Mouse (Mus musculus): Measurements from ENCODE around the gene Lama4.

The Lama4 gene

DNA sequence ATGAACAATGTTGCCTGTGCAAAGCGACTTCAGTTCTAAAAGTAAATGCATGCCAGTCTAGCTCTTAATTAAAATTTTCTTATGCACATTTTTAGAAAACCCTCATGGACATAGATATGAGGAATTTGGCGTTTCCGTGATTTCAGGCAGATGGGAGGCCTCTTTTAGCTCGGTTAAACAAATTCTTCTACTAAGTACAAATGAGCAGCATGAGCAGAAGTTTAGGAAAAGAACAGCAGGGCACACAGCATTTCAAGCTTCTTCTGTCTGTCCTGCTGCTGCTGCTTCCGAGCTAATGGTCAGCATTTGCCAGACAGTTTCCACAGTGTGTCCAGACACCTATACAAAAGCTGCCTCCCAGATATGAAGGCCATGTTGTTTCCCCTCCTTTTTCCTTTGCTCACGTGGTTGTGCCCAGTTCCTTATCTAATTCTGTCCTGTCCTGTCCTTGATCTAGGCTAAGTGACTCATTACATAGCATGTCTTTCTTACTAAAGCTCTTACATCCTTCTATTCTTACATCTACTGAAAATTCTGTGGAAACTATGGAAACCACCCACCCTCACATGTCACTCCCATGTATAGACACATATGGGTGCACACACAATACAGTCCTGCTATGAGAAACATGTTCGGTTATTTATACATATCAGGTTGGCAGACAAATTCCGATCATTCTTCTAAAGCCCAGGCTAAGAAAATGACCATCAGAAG, 84.4 kb downstream of the Lama4 start:
- no peak for DNase-seq (ENCODE audit: low spot score in 2 of 2)

DNA sequence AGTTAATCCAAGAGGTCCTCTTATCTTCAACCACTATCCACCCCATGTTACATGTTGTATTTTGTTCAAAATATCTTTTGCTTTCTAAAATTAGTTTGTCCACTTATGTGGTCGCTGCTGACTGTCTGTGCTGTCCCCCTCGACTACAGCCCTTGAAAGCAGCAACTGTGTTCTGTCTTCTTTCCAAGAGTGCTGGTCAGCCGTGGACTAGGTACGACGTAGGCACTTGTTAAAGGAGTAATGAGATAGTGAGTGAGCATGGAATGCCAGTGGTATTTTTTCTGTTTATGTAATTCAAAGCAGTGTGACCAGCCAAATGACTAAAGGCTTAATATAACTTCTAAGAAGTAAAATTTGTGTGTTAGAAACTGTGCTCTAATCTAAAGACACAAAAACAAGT, 90.7 kb downstream of the Lama4 start:
- DNase-seq (ENCODE audit: low spot score in 2 of 2): no peak

- no peak for DNase-seq (ENCODE audit: low spot score in 2 of 2)
Observed at GRCm38 (mm10) chr10:39064732-39065131, 99.4 kb downstream of the Lama4 start.

DNA sequence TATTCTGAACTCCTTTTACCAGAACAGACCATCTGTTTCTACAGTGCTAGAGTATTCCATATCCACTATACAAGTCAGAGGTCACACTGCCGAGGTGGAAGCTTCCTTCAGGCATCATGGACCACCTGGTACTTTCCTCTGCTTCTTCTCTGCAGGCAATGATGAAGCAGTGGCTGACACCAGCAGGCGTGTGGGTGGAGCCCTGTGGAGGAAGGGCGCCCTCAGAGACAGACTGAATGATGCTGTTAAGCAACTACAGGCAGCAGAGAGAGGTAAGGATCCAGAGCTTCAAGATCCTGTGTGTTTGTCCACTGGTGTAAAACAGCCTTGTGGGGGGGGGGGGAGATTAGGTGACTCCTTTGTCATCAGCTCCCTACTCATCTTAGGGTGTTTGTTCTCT, 100.1 kb downstream of the Lama4 start:
- DNase-seq (ENCODE audit: low spot score in 2 of 2): no peak

DNA sequence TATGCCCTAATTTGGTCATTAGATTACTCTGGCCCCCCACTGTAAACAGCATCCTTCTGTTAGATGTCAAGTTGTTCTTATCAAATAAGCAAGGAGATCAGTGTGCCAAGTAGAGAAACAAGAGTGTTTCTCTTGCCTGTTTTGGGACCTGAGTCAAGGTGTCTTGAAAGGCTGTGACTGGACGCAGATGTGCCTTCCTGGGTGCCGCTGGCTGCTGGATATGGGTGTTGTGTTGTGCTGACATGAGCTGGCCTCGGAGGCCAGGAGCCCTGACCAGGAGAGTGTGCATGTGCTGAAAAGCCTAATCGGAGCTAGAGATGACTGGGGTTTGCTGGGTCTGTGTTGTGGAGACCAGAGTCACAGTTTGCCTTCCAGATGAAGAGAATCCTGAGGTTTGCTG, 100.7 kb downstream of the Lama4 start:
- DNase-seq (ENCODE audit: low spot score in 2 of 2): no peak

DNA sequence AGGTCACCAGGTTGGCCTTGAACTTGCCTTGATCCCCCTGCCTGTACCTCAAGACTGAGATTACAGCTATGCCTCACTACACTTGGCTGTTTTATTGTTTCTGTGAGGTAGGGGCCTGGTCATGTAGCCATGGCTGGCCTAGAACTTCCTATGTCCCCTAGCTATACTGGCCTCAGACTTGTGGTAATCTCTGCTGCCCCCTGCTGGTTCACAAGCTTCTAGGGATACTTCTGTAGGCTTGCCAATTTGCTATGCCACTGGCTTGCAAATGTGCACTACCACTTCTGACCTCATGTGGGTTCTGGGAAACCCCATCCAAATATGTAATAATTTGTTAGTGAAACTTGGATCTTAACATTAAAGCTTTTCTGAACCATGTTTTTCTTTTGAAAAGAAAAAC, 101.6 kb downstream of the Lama4 start:
- DNase-seq (ENCODE audit: low spot score in 2 of 2): peak in 1 of 2 experiments; percentile 51

DNA sequence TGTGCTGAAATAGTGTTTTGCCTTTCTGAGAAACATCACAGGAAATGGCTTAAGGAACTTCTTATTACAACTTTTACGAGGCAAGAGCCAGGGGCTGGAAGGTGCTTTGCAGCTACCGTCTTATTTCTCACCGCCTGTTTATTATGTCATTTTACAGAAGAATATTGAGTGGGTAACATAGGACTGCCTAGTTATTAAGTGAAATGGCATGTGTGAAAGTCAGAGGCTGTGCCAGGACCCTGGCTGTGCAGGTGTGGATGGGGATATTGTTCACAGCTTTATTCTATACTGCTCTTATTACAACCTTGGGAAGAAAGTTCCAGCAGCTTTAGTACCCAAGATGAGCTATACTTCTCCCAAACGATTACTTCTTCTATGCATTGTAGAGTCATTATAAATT, 106.7 kb downstream of the Lama4 start:
- no peak for DNase-seq (ENCODE audit: low spot score in 2 of 2)

DNA sequence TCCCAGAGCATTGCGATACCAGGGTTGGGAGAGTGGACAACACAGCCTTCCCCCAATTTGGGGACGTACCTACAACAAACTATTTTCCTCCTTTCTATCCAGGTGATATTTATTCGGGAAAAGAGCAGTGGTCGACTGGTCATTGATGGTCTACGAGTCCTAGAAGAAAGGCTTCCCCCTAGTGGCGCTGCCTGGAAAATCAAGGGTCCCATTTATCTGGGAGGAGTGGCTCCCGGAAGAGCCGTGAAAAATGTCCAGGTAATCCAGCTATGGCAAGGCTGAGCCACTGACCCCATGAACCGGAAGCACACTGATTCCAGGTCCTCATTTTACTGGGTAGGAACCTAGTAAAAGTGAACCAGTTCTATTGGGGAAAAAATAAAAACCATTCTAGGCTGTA, 131.7 kb downstream of the Lama4 start:
- peak in 1 of 2 experiments; percentile 11 for DNase-seq (ENCODE audit: low spot score in 2 of 2)

DNA sequence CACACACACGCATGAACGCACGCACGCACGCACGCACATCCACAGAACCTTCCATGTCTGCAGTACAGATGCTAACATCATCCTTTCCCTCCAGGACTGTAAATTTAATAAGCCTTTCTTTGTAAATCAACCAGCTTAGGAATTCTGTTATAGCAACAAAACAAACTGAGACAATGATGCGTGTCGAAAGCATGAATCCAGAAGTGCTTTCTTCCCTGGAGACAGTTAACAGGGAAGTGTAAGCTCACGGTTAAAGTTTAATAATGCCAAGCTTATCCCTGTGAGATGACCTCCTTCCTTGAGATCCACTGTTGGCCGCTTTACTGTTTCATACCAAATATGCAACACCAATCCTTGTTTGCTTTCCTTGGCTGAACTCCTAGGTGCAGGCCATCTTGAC, 133.4 kb downstream of the Lama4 start:
- no peak for DNase-seq (ENCODE audit: low spot score in 2 of 2)

- no peak for DNase-seq (ENCODE audit: low spot score in 2 of 2)
Observed at GRCm38 (mm10) chr10:39104803-39105449, 139.6 kb downstream of the Lama4 start.

GRCm38 (mm10) chr10:39106413-39106812, 141.1 kb downstream of the Lama4 start:
- no peak for DNase-seq (ENCODE audit: low spot score in 2 of 2)

DNA sequence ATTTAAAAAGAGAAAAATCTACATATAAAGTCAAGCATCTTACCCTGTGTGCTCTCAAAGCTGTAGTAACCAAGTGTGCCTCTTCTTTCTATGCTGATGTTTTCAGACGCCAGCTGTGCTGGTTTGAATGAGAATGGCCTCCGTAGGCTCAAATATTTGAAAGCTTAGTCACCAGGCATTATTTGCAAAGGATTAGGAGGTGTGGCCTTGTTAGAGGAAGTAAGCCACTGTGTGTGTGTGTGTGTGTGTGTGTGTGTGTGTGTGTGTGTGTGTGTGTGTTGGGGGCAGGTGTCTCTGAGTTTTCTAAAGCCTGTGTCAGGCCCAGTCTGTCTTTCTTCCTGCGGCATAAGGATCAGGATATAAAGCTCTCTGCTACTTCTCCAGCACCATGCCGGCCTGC, 141.6 kb downstream of the Lama4 start:
- no peak for DNase-seq (ENCODE audit: low spot score in 2 of 2)

- no peak for DNase-seq (ENCODE audit: low spot score in 2 of 2)
Observed at GRCm38 (mm10) chr10:39108837-39109488, 143.6 kb downstream of the Lama4 start.

DNA sequence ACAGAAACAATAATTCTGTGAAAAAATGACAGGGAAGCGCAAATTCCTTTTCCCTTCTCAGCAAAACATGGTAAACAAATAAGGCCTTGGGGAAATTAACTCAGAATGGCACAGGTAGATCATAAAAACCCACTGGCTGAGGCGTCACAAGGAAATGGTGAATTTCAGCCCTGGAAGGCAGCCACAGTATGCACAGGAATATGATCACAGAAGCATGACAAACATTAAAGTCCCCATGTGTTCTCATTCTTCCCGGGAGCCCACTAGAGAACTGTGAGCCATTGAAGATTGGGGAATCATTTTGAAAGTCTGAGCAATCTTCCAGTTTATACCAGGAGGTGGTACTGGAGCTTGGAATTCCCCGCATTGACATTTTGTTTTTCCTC, 144.2 kb downstream of the Lama4 start:
- no peak for DNase-seq (ENCODE audit: low spot score in 2 of 2)

DNA sequence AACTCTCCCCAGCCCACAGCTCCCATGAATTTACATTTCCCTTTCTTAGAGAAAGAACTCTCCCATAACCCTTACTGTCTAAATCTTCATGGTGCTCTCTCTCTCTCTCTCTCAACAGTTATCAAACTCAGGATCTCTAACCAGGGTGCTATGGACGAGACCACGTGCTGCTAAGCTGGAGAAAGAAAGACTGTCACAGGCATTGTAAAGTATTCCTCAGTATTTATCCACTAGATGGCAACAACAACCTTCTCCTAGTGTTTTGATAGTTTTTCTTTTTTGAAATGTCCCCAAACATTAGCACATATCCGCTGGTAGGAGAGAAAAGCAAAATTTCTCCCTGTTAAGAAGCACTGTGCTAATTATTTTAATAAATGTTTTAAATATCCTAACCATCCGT, 156.1 kb downstream of the Lama4 start:
- DNase-seq (ENCODE audit: low spot score in 2 of 2): no peak

GRCm38 (mm10) chr10:39133462-39134310, 168.4 kb downstream of the Lama4 start, which contains the start of the genes Fam229b and Tube1:
Gene Fam229b (minus strand): TSS chr10:39133914.
Gene Tube1 (plus strand): TSS chr10:39133976.
- DNase-seq (ENCODE audit: low spot score in 2 of 2): peak; percentile 88 to 95

GRCm38 (mm10) chr10:39137766-39138165, 172.5 kb downstream of the Lama4 start:
- no peak for DNase-seq (ENCODE audit: low spot score in 2 of 2)

DNA sequence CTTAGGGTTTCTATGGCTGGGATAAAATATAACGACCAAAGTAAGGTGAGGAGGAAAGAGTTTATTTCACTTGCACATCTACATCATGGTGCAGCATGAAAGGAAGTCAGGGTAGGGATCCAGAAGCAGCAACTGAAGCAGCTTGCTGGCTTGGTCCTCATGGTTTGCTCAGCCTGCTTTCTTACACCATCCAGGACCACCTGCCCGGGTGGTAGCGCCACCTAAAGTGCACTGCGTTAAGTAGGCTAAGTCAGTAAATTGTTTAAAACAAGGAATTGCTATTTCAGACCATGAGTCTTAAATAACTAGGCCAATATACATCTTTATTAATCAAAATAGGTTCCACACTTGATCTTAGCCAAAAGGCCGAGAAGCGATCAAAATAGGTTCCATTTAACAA, 173.4 kb downstream of the Lama4 start:
- DNase-seq (ENCODE audit: low spot score in 2 of 2): no peak

DNA sequence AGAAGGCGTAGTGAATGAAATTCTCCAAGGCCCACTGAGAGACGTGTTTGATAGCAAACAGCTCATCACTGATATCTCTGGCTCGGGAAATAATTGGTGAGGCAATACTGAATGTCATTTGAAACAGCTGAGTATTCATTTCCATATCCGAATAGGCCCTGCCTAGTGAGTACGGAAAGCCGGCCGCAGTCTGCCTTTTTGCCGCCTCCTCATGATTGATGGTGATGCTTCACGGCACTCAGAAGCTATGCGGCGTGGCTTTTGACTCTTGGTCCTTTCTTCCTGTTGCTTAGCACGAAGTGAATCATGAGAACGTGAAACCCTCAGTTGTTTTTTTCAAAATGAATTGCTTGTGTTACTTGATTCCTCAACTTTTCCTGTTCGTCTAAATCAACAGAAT, 175.5 kb downstream of the Lama4 start:
- no peak for DNase-seq (ENCODE audit: low spot score in 2 of 2)

DNA sequence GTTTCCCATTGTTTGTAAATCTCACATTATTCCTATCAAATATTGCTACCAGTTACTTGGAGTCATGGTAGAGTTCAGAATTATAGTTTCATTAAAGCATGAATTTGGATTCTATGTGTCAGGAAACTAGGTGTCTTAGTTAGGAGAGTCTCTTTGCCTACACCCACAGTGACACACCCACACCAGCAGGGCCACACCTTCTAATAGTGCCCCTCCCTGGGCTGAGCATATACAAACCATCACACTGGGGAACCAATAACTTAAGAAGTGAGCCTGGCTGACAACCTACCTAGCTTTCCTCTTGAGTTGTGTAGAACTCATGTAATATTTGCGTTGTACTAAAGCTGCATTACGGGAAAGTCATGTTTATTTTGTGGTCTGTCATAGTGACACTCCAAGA, 176.1 kb downstream of the Lama4 start:
- DNase-seq (ENCODE audit: low spot score in 2 of 2): no peak

GRCm38 (mm10) chr10:39142216-39142615, 176.9 kb downstream of the Lama4 start:
- no peak for DNase-seq (ENCODE audit: low spot score in 2 of 2)

GRCm38 (mm10) chr10:39156719-39157118, 191.4 kb downstream of the Lama4 start:
- no peak for DNase-seq (ENCODE audit: low spot score in 2 of 2)
